Mouse (Mus musculus) olfactory bulb, adult 2 months (tissue): ENCODE measurements around the gene Olfr681.

Experiments used
- CTCF ChIP-seq: fragments of 200-500 bp; IDR thresholded peaks from 2 replicates; pipeline ENCODE4 v1.5.1; 2012; ENCODE audit warnings: low read depth, mild to moderate bottlenecking, low read length, moderate library complexity; ENCODE audit not compliant: insufficient read depth
- POLR2A ChIP-seq: fragments of 200-500 bp; IDR thresholded peaks from 2 replicates; pipeline ENCODE4 v1.6.1; 2012; ENCODE audit warnings: mild to moderate bottlenecking, low read depth, low read length, moderate library complexity; ENCODE audit not compliant: insufficient read depth

DNA sequence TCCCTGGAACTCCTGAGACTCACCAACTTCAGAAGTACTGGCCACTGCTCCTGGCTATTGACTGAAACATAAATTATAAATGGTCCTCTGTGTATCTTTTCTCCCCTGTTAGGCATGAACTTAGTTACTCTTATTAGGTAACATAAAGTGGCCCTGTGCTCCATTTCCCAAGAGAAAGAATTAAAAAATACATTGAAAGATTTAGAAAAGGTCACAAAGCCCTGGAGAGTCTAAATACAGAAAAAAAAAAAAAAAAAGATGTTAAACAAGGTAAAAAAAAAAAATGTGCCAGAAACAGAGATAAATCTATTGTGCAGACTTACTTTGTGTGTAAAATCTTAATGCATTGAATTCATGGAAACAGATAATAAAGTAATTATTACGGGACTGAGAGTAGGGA lies 46.9 kb downstream of the Olfr681 start, which contains the start of gene Olfr684:
- TF ChIP-seq CTCF (no peak), POLR2A (no peak)
